Mouse (Mus musculus) kidney, postnatal 14 days (tissue): ENCODE data around the gene Sgsm1.
"Not testable (repeated sequence)": the region's sequence is repeated elsewhere in the genome, so short reads cannot be mapped to it uniquely, and the experiment has no call there.

Source experiments
- DNase-seq: peaks from one replicate; pipeline ENCODE4 v3.0.0; 2022; ENCODE audit warnings: mixed read lengths

Gene Sgsm1

GRCm38 (mm10) chr5:113310377-113311003 lies at the start of gene Sgsm1:
TSS of gene Sgsm1 (minus strand) at chr5:113310786.
- peak; percentile 85 for DNase-seq

GRCm38 (mm10) chr5:113358833-113359232 lies 48.2 kb upstream of the Sgsm1 start:
- peak; percentile 43 for DNase-seq

DNA sequence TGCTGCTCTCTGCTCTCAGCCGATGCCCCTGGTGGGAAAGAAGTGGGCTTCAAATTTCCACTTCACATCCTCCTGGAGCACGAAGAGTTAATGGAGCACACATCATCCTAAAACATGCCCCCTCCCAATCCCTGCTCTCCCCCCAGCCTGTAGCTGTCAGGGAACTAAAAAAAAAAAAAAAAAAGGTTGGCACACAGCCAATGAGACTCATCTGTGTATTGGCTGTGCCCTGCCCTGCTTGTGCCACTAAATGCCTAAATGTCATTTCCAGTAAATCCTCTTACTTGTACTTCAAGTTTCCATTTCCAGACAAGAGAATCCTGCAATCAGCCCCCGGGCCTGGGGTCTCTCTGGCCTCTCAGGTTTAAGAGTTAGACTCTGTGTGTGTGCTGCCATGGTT lies 47.1 kb upstream of the Sgsm1 start:
- no peak for DNase-seq

DNA sequence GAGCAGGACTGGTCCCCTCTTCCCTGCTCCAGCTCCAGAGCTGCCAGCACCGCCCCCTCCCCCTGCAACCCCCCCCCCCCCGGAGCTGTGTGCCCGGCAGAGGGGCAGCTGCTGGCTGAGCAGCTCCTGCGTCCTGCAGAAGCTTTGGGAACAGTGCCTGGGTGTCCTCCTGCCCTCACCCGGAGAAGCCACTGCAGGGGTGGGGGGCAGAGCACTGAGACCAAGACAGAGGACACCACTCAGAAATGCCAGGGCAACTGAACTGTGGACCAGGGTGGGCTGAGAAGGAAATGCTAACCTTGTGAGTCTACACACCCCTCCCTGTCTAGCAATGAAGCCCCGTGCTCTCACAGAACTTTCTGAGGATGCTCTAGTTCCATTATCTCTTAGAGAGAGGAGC lies 46.6 kb upstream of the Sgsm1 start, which contains the start of gene Aym1:
Gene Aym1, plus strand, starts transcription at position 109 of the 400 bp plus-strand sequence.
- DNase-seq: no peak

DNA sequence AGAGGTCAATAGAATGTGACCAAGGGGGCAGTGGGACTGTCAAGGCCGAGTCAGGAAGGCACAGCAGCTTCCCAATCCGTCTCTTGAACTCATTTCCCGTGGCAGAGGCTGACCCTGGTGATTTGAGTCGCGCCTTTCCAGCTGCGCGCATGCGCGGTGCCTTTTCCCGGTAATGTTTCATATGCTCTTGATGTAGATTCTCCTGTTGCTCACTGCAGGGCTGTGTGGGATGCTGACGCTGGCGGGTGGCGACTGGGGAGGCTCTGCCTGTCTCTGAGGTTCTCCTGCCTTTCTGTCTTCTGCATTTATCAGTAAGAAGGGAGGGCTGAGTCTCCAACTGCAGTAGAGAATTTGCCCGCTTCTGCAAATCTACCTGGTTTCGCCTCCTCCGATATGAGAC lies 43.7 kb upstream of the Sgsm1 start:
- no peak for DNase-seq

DNA sequence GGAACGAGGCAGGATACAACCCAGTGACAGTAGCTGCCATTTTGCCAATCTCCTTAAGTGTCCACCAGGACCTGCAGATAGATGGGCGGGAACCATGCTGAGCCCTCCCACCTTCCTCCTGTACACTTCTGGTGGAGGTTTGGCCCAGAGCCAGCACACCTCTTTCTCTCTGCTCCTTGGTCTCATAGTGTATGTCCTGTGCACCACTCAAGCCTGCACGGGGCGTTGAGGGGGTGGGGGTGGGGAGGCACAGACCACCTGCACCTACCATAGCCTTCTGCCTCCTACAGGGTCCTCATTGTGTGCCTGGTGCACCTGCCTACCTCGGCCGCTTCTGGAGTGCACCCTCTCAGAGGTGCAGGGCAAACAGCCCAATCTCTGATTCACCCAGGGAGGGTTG lies 42.0 kb upstream of the Sgsm1 start:
- no peak for DNase-seq

GRCm38 (mm10) chr5:113351768-113352167 lies 41.2 kb upstream of the Sgsm1 start:
- no peak for DNase-seq

DNA sequence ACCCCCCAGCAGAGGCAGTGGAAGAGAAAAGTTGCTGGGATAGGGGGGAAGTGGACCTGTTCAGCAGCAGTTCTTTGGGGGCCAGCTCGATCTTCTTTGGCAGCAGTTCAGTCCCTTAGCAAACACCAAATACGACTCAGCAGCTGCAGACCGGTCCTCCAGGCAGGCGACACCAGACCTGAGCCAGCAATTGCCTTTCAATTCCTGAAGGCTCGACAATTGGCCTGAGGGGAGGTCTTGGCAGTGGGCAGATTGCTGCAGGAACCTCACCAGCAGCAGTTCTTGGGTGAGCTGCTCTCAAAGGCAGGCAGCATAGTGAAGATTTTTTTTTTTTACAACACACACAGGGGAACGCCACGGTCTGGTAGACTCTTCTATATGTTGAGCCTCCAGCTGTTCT lies 39.2 kb upstream of the Sgsm1 start:
- no peak for DNase-seq

- DNase-seq: no peak
Observed at GRCm38 (mm10) chr5:113349226-113349625, 38.6 kb upstream of the Sgsm1 start.

GRCm38 (mm10) chr5:113348597-113348996 lies 38.0 kb upstream of the Sgsm1 start:
- no peak for DNase-seq

DNA sequence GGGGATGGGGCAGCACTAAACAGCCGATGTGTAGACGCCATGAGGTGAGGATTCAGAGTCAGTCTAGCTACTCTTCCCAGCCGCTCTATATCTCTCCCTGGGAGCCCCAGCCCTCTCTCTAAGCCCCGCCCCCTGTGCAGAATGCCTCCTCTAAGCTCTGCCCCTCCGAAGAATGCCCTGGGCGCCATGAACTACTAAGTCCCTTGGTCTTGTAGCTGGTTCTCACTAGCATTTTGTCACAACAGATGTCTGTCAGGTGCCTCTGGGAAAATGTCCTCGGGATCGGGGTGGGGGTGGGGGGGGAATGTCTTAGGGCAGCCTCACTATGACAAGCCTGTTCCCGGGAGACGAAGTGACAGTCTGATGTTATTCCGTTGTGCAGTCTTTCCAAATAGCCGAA lies 37.0 kb upstream of the Sgsm1 start:
- DNase-seq: no peak

- not testable (repeated sequence) for DNase-seq
Observed at GRCm38 (mm10) chr5:113346651-113347050, 36.1 kb upstream of the Sgsm1 start.

DNA sequence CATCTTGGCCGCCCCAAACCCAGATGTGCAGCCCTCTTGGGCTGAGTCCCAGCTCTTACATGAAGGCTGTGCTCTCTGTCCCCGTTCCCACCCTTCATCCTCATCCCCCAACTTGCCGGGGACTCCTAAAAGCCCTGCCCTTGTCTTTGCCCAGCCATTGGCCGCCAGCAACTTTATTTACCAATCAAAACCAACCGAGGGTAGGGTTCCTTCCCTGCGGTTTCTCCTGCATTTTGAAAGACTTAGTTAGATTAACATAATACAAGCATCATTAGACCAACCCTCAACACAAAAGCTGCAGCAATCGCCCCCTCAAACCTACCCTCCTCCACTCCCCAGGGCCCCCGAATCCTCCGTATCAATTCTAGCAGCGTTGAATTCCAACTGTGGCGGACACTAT lies 35.2 kb upstream of the Sgsm1 start:
- no peak for DNase-seq

DNA sequence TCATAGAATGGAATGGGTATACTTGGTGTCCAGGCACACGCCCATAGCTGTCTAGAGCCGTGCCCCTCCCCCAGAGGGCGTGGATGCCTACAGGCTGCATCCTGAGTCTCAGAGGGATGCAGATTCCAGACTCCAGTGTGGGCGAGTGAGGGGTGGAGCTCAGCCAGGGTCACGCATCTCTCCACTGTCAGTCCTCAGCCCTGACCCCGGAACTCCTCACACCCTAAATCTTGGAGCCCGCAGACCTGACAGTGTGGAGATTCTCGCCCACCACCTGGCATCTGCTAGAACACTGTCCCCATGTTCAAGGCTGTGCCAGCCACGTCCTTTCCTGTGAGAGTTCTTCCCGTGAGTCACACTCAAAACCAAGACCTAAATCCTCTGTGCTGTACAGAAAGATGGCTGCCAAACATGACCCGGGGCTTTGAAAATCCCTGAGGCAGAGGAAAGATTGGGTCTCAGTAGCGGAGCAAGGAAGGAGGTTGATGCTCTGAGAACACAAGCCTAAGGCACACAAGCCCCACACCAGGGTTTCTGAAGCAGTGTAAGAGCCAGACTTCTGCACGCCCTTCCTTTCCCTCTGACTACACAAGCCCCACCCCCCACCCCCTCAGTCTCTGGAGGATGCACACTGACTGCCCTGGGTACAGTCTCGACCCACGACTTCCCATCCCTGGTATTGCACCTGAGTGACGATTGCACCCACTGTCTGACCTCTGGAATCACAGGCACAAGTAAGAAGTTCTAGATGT lies 34.2 kb upstream of the Sgsm1 start:
- DNase-seq: no peak

- peak; percentile 21 for DNase-seq
Observed at GRCm38 (mm10) chr5:113336281-113336680, 25.7 kb upstream of the Sgsm1 start.

GRCm38 (mm10) chr5:113335732-113336131 lies 25.1 kb upstream of the Sgsm1 start:
- DNase-seq: no peak

DNA sequence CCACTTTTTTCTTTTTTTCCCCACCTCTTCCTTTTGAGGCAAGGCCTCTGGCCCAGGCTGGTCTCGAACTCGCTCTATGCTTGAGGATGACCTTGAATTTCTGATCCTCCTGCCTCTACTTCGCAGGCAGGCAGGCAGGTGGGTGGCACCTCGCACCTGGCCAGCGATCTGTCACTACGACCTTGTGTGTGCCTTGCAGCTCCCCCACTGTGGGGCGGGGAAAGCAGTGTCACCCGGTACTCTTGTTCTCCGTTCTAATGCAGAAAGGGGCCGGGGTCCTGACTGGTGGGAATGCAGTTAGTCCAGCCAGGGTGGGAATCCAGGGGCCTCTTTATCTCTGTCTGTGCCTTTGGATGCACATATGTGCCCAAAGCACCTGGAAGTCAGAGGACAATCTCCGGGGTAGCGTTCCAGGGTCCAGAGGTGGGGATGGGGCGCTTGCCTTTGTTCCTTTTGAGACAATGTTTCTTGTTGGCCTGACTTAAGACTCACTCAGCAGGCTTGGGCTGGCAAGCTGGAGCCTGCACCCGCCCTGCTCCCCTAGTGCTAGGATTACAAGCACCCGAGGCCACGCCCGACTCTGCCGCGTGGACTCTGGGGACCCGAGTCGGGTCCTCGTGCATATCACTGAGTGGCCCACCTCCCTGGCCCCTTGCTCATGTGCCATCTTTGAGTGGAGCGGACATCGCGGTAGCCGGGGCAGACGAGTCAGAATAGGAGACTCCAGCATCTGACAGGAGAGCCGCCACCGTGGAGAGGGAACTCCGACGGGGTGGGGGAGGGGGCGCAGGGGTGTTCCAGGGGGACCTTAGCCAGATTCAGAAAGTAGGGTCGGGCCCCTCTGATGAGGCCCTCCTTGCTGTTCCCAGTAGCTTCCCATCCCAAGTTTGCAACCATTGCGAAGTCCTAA lies 24.3 kb upstream of the Sgsm1 start:
- DNase-seq: no peak

DNA sequence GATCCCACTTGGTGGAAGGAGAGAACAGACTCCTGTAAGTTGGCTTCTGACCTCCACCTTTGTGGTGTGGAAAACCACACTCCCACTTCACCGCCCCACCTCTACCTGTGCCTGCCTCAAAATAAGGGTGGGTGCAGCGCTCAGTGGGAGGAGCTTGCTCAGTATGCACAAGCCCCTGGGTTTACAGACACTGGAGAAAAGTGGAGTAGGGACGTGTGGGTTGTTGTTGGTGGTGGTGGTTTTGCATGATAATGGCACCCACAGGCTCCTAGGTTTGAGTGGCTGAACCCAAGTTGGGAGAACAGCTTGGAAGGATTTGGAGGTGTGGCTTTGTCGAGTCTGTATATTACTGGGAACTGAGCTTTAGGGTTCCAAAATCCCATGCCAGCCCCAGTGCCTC lies 22.3 kb upstream of the Sgsm1 start:
- DNase-seq: no peak

- DNase-seq: no peak
Observed at GRCm38 (mm10) chr5:113332239-113332638, 21.7 kb upstream of the Sgsm1 start.

DNA sequence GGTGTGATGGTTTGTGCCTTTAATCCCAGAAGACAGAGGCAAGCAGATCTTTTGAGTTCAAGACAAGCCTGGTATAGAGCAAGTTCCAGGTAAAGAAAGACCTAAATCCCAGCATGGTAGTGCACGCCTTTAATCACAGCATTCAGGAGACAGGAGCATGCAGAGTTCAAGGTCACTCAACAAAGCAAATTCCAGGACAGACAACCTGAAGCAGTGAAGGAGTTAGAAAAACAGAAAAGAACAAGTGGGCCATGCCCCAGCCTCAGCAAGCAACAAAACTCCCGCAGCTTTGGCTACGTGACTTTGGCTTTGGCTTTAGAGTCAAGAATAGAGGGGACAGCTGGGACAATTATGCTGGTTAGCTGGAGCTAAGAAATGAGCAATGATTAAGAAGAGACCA lies 19.6 kb upstream of the Sgsm1 start:
- no peak for DNase-seq

DNA sequence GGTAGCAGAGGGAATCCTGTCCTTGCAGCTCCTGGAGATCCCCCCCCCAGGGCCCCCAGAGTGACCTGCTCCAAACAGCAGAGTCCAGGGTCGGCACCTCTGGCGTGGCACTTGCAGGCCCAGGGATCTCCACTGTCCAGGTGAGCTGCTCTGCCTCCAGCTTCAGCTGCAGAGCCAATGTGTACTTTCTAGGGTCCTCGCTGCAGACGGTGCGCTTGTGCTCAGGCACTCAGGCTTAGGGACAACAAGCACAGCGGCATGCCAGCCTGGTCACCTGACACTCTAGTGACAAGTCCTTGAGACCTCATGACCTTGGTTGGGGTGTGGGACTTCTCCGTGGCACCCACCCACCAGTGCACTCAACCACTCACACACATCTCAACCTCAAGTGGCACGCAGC lies 18.9 kb upstream of the Sgsm1 start:
- no peak for DNase-seq

DNA sequence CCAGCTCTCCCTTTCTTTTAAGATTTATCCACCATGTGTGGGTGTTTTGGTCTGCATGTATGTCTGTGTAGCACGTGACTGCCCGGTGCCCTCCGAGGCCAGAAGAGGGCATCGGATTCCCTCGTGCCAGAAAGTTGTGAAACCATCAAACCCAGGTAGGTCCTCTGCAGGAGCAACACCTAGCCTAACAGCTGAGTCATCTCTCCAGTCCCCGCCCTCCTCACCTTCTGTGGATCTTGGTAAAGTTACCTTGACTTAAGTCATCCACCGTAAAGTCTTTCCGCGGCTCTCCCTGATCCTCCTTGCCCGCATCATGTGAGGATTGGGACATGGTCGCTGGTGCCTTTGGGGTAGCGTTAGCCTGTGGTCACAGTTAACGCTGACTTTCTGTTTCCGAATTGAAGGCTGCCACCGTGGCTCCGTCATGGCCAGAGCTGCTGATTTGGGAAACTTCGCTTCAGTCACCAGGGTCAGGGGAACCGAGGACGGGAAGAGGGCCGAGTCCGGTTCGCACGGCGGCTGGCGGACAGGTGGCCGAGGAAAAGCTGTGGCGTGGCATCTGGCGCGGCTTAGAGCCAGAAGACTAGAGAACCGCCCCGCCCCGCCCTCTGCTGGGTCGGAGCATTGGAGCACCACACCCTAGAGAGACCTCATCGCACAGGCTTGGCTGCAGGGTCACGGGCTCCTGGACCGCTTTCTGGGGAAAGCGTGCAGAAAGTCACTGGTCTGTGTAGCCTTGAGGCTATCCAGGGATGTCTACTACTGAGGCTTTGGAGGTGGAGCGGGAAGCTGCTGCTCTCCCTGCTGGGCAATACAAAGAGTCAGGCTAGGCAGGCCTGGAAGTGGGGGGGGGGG lies 13.4 kb upstream of the Sgsm1 start:
- DNase-seq: no peak

DNA sequence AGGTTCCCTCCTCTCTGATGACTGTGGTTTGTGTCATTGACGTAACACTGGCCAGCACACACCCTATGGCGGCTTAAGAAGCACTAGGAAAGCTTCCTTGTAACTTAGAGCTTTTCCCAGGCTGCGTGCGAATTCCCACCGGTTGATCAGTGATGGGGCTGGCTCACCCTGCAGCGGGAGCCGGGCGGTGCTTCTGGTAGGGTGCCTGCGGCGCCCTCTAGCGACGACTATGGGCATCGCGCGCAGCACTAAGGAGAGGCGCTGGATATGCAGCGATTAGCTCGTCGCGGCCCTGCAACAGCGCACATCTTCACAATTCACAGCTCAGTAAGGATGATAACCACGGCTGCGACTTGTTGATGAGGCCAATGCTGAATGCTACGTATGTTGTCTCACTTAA lies 3.4 kb upstream of the Sgsm1 start:
- peak; percentile 78 for DNase-seq
